Mouse (Mus musculus) erythroid progenitor cell, adult 5-6 weeks (primary cell): ENCODE measurements around the gene Gm37240. TPM values are rescaled to one million over a fixed set of nuclear protein-coding genes. Genes with fewer than 3 reads are reported as not detected.

Experiments used
- ATAC-seq: replicated peaks from 2 replicates; pipeline ENCODE4 v1.8.0; 2016; ENCODE audit warnings: moderate number of reproducible peaks, mild to moderate bottlenecking, moderate TSS enrichment, inconsistent platforms; ENCODE audit not compliant: poor library complexity, low FRiP score, severe bottlenecking
- total RNA-seq, 2 experiments: library from RNA; stranded (forward) in 1 of 2; stranded (reverse) in 1 of 2; fragments of 150-400 nt in 1 of 2; fragments of 186-747, 209-891 nt in 1 of 2; gene quantifications; 2 replicates each; pipeline versions ENCODE4 v1.2.3 to v1.2.4; 2015 to 2017; ENCODE audit warnings: low replicate concordance in 2 of 2

Gene Gm37240
- total RNA-seq, 2 experiments from 2014 or later, result not detected

- no peak for ATAC-seq
These were observed 1151.6 kb downstream of the Gm37240 start for GRCm38 (mm10) chr3:84735716-84736115.

- ATAC-seq, result no peak
These were observed 1154.8 kb downstream of the Gm37240 start for GRCm38 (mm10) chr3:84732516-84732915.

DNA sequence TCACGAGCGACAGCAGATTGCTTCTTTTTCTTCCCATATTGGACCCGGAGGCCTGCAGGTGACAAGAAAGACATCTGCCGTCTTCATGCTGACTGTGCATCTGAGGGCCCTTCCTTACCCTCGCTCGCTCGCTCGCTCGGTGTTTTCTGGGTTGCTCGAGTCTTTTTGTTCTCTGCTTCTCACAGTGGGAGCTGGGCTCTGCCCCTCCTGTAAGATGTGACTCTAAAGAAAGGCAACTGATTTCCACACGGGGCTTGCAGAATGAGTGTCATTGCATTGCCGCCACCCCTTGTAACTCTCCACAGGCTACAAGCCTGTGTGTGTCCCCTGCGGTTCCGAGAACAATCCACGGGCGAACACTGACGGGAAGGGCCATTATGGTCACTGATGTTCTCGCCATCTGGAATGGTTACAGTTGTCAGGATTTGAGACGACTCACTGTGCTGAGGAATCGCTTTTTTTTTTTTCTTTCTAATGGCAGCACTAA lies 1155.3 kb downstream of the Gm37240 start:
- ATAC-seq, result no peak

DNA sequence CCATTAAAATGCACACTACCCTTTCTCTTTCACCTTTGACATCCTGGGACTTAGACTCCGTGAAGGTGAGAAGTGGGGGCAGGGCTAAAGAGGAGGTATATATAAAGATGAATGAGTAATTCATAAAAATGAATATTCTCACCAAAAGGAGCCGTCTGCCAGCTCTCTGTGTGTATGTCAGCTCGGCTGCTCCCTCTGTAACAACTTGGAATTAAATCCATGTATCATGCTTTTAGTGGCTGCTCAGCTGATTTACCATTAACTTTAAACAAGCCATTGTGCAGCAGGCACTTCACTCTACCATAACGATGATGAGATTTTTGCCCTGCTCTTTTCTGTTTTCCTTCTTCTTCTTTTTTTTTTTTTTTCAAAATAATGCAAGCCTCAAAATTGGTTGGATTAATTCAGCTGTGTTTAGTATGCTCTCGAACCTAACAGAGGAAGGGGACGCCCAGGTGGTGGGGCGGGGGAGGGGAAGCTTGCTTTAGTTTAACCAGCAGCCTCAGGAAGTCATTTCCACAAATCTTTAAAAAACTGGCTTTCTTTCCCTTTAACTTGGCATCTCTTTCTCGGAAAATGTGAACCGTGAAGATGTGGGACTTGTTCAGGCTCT lies 1155.8 kb downstream of the Gm37240 start:
- ATAC-seq, result no peak

DNA sequence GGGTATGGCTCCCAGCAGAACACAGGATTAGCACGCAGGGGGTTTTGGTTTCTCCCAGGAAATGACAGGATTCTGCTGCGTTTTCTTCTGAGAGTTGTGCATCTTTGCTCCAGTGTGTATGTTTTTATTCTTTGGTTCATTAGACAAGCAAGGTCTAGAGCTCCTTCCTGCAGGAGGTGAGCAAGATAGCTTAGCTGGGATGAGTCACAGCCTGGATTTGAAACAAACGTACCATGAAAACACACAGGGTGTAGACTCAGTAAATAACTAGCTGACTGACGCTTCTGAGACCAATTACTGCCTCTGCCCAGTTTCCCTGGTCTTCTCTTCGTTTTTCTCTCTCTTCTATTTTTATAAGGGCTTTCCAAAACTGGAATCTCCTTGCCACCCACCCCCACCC lies 1156.3 kb downstream of the Gm37240 start:
- ATAC-seq, result no peak

GRCm38 (mm10) chr3:84729806-84730205 lies 1157.5 kb downstream of the Gm37240 start:
- ATAC-seq, result no peak

DNA sequence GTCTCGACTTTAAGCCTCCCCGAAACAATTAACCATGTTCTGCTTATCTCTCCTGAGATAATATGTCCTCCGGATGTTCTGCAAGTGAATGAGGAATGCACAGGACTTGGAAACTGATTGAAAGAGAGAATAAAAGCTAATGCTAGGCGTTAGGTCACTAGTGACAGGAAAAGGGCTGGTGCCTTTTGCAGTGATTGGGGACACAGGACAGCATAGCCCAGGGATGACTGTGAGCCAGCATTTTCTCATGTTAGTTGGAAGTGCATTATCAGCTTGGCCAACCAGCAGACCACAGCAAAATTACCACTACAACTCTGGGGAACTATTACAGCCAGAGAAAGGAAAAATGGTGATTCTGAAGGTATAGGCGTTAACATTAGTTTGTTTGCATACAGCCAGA lies 1163.3 kb downstream of the Gm37240 start:
- ATAC-seq, result no peak

GRCm38 (mm10) chr3:84722680-84723079 lies 1164.6 kb downstream of the Gm37240 start:
- no peak for ATAC-seq

GRCm38 (mm10) chr3:84715073-84715768 lies 1172.1 kb downstream of the Gm37240 start:
- no peak for ATAC-seq

GRCm38 (mm10) chr3:84712941-84713340 lies 1174.4 kb downstream of the Gm37240 start:
- no peak for ATAC-seq

GRCm38 (mm10) chr3:84710723-84711122 lies 1176.6 kb downstream of the Gm37240 start:
- no peak for ATAC-seq

DNA sequence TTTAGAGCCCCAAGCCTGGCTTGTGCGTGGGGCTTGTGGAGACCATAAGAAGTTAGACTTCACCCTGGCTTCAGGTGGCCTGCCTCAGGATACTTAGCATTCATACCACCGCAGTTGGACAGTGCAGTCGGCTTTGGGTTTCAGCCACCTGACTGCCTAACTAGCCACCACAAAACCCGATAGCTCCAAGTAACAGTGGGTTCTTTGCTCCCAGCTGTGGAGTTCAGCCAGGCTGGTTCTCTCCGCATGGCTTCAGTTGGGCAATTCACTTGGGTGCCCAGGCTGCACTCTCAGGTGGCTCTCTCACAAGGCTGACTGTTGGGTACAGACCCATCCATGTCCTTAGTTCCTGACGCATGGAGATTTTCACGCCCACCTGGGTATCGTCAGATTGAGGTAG lies 1177.4 kb downstream of the Gm37240 start:
- no peak for ATAC-seq

GRCm38 (mm10) chr3:84709100-84709499 lies 1178.2 kb downstream of the Gm37240 start:
- no peak for ATAC-seq

GRCm38 (mm10) chr3:84708469-84708868 lies 1178.8 kb downstream of the Gm37240 start:
- no peak for ATAC-seq

- ATAC-seq, result no peak
These were observed 1182.1 kb downstream of the Gm37240 start for GRCm38 (mm10) chr3:84705224-84705623.

DNA sequence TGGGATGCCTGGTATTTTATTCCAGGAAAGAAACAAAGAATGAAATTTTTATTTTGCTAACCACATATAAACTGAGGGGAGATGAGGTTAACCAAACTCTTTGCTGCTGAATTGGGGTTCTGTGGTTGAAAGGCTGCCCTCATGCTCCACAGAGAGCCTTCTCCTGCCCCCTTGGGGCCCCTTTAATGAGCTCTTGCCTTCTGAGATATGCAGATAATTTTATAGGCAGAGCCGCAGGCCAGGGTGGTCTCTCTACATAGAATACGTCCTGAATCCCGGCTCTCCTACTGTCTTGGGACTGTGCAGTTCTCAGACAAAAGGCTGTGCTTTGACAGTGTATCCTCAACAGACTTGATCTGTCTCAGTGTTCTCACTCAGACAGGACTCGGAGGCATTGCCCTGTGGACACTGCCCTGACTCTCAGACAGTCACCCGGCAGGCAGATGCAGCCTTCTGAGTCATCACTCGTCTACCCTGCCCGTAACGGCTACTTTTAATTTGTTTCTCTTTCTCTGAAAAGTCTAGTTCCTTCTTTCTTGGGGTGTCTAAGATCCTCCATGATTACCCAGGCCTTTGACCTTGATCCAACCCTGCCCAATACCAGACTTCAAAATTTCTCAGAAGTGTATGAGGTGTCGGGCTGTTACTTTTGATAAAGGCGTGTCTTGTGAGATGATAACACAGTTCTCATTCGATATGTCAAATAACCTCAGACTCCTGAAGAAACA lies 1184.1 kb downstream of the Gm37240 start:
- peak; percentile 64; the same call in 1 of the 2 replicates for ATAC-seq

- no peak for ATAC-seq
These were observed 1185.4 kb downstream of the Gm37240 start for GRCm38 (mm10) chr3:84701964-84702363.

- ATAC-seq, result no peak
These were observed 1185.8 kb downstream of the Gm37240 start for GRCm38 (mm10) chr3:84701509-84701908.

DNA sequence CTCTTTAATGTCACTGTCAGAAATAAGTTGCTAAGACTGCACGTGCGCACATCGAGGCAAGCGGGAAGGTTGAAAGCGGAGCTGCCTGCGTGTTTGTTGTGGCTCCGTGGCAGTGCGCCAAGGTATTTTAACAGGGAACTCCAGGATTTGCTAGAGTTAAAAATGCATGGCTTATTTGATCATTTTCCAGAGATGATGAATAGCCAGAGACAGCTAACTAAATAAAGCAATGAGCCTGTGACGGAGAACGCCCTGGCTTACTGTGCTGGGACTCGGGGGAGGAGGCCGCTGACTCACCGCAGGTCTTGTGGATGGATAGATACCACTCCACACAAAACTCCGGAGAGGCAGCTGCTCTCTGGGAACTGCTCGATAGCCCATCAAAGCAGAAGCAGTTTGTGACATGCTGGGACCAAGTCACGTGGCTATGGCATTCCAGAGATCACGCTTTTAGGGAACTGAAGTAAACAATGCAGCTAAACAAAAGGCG lies 1190.8 kb downstream of the Gm37240 start:
- ATAC-seq, result no peak

- no peak for ATAC-seq
These were observed 1191.4 kb downstream of the Gm37240 start for GRCm38 (mm10) chr3:84695867-84696361.
